Mouse (Mus musculus) adipose tissue, adult 10 weeks (tissue): Measurements from ENCODE around the gene Tex19.2. TPM values are rescaled to one million over a fixed set of nuclear protein-coding genes. Genes with fewer than 3 reads are reported as not detected.

ENCODE experiments used
- polyA plus RNA-seq: library from polyadenylated mRNA; stranded (reverse); fragments of 350-450 nt; fragmentation: Illumina TruSeq; extraction: RNeasy Lipid Tissue Mini Kit (QIAGEN cat#74804); gene quantifications from one replicate; pipeline ENCODE4 v1.2.3, GENCODE M21; 2014; ENCODE audit warnings: low read depth, low replicate concordance

Gene Tex19.2
- 0.38 TPM for polyA plus RNA-seq

GRCm38 (mm10) chr11:121118577-121118976 is at the start of gene Tex19.2:
Gene Tex19.2, minus strand, starts transcription at chr11:121118677.

DNA sequence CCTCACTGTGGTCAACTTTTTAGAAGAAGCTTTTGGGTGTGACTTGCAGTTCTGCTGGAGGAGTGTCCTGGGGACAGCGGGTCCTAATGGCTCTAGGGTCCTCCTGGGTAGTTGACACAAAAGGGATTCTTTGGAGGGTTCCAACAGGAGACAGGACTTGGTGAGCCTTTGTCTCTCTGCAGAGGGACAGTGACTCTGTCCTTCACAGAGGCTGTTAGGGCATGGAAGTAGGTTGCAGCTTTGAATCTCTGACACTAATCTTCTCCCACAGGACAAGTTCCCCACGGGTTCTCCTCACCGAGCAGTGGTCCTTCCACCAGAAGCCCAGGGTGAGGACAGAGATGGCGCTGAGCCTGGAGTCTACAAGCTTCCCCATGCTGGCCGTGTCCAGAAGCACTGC is 41.5 kb upstream of the Tex19.2 start, which contains the start of gene Uts2r:
Uts2r (plus strand) TSS at position 301 of the 400 bp plus-strand sequence.

GRCm38 (mm10) chr11:121145865-121146264 is 27.4 kb upstream of the Tex19.2 start, which contains the start of gene Tex19.1:
Gene Tex19.1, plus strand, starts transcription at chr11:121146143.

DNA sequence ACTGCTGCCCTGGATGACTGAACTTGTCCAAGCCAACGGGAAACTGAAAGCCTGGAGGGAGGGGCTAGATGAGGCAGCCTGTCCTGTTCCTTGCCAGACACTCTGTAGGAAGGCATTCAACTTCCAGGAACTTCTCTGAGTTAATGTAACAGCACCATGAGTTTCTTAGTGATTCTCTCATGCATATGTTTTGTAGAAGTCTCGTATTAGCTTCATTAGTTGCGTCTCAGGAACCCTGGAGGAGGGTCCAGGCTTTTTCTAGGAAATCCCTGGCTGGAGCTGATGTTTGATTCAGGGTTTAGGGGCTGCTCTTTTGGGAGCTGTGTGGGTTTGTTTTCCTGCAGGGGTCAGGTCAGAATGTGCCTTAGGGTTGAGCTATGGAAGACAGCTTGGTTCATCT is 37.4 kb downstream of the Tex19.2 start, which contains the start of gene Sectm1a:
Sectm1a (minus strand) TSS at position 101 of the 400 bp plus-strand sequence.

Other genes with a start within 250 kb of the Tex19.2 start
- 12.8 TPM for gene Ccdc57, start 185.8 kb downstream of the Tex19.2 start, polyA plus RNA-seq
- gene Slc16a3, start 170.2 kb downstream of the Tex19.2 start, polyA plus RNA-seq = 10.3 TPM
- 91.1 TPM for gene Csnk1d, start 127.3 kb downstream of the Tex19.2 start, polyA plus RNA-seq
- 1.7 TPM for gene Cd7, start 79.3 kb downstream of the Tex19.2 start, polyA plus RNA-seq
- 6.3 TPM for gene Sectm1b, start 55.1 kb downstream of the Tex19.2 start, polyA plus RNA-seq
- gene Sectm1a, start 37.5 kb downstream of the Tex19.2 start, polyA plus RNA-seq = 3.5 TPM
- gene Tex19.1, start 27.5 kb upstream of the Tex19.2 start, polyA plus RNA-seq = not detected
- not detected for gene Uts2r, start 41.6 kb upstream of the Tex19.2 start, polyA plus RNA-seq
- 23.5 TPM for gene Hexdc, start 85.8 kb upstream of the Tex19.2 start, polyA plus RNA-seq
- 35.1 TPM for gene Ogfod3, start 86.0 kb upstream of the Tex19.2 start, polyA plus RNA-seq
- 34.5 TPM for gene Cybc1, start 110.6 kb upstream of the Tex19.2 start, polyA plus RNA-seq
- gene Narf, start 118.6 kb upstream of the Tex19.2 start, polyA plus RNA-seq = 16.1 TPM
- gene Foxk2, start 141.3 kb upstream of the Tex19.2 start, polyA plus RNA-seq = 31.0 TPM
- 39.8 TPM for gene Wdr45b, start 235.8 kb upstream of the Tex19.2 start, polyA plus RNA-seq